Mouse (Mus musculus) kidney, postnatal 0 days (tissue): ENCODE measurements around the gene Clasrp. TPM values are rescaled to one million over a fixed set of nuclear protein-coding genes. Genes with fewer than 3 reads are reported as not detected.

Experiments
- ATAC-seq: fragments of 200-750 bp; cut with Nextera tagmentation; replicated peaks from 2 replicates; pipeline ENCODE4 v1.8.0; 2017; ENCODE audit warnings: low read depth, moderate number of reproducible peaks, moderate TSS enrichment, moderate library complexity; ENCODE audit not compliant: low FRiP score
- DNase-seq: peaks from one replicate; pipeline ENCODE4 v3.0.0-alpha.2; 2016; ENCODE audit warnings: low spot score
- H3K27ac ChIP-seq: fragments of 300-500 bp; sonication (generic); 2 replicates; pipeline ENCODE4 v1.5.1; 2014; ENCODE audit warnings: mild to moderate bottlenecking
- H3K27me3 ChIP-seq: fragments of 300-500 bp; sonication (generic); 2 replicates; pipeline ENCODE4 v1.6.1; 2014; ENCODE audit warnings: low read length, mixed read lengths; ENCODE audit not compliant: insufficient read depth
- H3K36me3 ChIP-seq: fragments of 300-500 bp; sonication (generic); 2 replicates; pipeline ENCODE4 v1.6.1; 2014; ENCODE audit warnings: low read length, mixed read lengths; ENCODE audit not compliant: insufficient read depth
- H3K4me1 ChIP-seq: fragments of 300-500 bp; sonication (generic); replicated peaks from 2 replicates; pipeline ENCODE4 v1.6.1; 2014; ENCODE audit warnings: antibody characterized with exemption, low read length, mixed read lengths; ENCODE audit not compliant: insufficient read depth
- H3K4me2 ChIP-seq: fragments of 300-500 bp; sonication (generic); 2 replicates; pipeline ENCODE4 v1.6.1; 2014; ENCODE audit warnings: mild to moderate bottlenecking, low read length, moderate library complexity, mixed read lengths
- H3K4me3 ChIP-seq: fragments of 300-500 bp; sonication (generic); replicated peaks from 2 replicates; pipeline ENCODE4 v1.5.1; 2014; ENCODE audit warnings: low read depth, low read length
- H3K9ac ChIP-seq: fragments of 300-500 bp; sonication (generic); 2 replicates; pipeline ENCODE4 v1.6.1; 2014; ENCODE audit warnings: low read depth, low read length
- H3K9me3 ChIP-seq: fragments of 300-500 bp; sonication (generic); replicated peaks from 2 replicates; pipeline ENCODE4 v1.6.1; 2016; ENCODE audit warnings: low read length, inconsistent platforms, mixed read lengths
- CTCF ChIP-seq: IDR thresholded peaks from 2 replicates; pipeline ENCODE4 v1.5.1; 2016; ENCODE audit warnings: antibody characterized with exemption, low read depth, mild to moderate bottlenecking, moderate library complexity
- WGBS: fragments of 180-500 bp; shearing (Covaris S2); extraction: QIAGEN DNeasy Blood & Tissue Kit; methylation state at CpG from one replicate; pipeline ENCODE4 v1.1.7; 2014; 5-methylcytosine and 5-hydroxymethylcytosine counted together
- polyA plus RNA-seq: library from polyadenylated mRNA; unstranded; fragments of >200 nt; fragmentation: Nextera tagmentation; extraction: Ambion mirVana; gene quantifications from 2 replicates; pipeline ENCODE4 v1.2.1, GENCODE M21; 2015

The Clasrp gene
- 33.5 and 35.1 TPM in 2 replicates for polyA plus RNA-seq

DNA sequence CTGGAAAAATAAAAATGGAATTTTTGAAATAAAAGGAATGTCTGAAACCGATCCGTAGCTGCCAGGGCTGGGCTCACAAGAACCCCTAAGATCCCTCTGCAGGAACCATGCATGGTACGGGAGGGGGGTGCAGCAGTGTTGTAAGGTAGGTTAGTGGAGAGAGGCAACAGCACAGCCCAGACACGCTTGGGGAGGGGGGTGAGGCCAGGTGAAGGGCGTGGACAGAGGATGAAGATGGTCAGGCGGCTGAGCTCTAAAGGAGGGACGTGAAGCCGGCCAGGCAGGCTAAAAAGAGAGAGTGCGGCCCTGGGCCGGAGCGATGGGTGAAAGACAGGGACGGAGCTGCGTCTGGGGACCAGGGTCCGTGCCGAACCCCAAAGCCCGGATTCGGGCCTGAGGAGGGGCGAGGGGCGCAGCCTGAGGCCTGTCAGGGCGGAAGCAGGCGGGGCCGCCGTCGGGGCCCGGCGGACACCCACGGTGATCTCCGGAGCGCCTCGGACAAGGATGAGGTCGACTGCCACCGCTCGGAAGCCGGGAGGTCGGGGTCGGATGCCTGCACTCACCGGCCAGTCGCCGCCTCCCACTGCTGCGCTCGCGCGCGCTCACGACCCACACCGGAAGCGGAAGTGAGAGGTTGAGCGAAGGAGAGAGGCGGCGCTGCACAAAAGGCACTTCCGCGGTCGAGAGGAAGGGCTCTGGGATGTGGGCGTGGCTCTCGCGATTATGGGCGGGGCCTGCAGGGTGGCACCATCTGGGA, at the start of gene Clasrp:
TSS of gene Clasrp (minus strand) at position 638 of the 757 bp plus-strand sequence.
- under 1% methylated on average over 57 of the region's 57 CpGs for WGBS
- TF ChIP-seq CTCF, result peak; percentile 36; the same call in 1 of the 2 replicates
- ATAC-seq (peak; percentile 92), DNase-seq (peak; percentile 98)
- H3K36me3 ChIP-seq, result peaks cover 9% of the 10 kb centered on the region
- peak within 1 kb of the TSS; percentile 90 for H3K4me2 ChIP-seq
- no peaks in the 10 kb centered on the region for H3K9me3 ChIP-seq
- peak within 1 kb of the TSS; percentile 82 for H3K27ac ChIP-seq
- H3K9ac ChIP-seq, result peak within 1 kb of the TSS; percentile 96
- H3K4me1 ChIP-seq, result no peaks in the 10 kb centered on the region; the same call in 1 of the 2 replicates
- no peaks in the 10 kb centered on the region for H3K27me3 ChIP-seq
- peak within 1 kb of the TSS; percentile 97 for H3K4me3 ChIP-seq

DNA sequence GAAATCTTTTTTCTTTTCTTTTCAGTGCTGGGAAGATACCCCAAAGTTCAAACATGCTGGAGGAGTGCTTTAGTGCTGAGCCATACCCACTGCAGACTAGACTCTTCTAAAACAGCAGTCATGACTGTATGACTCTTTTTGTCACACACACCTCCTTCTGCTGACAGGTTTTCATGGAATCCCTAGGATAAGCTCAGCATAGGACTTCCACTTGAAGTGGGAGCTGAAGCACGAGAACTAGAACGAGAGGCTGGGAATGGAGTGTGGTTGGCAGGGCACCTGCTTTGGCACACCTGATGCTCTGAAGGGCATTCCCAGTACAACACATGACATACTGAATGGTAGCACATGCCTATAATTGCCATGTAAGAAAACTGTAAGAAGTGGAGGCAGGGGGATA, 48.3 kb upstream of the Clasrp start:
- TF ChIP-seq CTCF, result no peak
- WGBS, result 93% methylated on average over 2 of the region's 2 CpGs
- Histone ChIP-seq H3K9ac (no peak overlapping the region), H3K4me1 (no peaks in the 10 kb centered on the region), H3K27me3 (no peaks in the 10 kb centered on the region), H3K9me3 (no peaks in the 10 kb centered on the region), H3K36me3 (peaks cover 48% of the 10 kb centered on the region), H3K4me2 (no peak overlapping the region), H3K27ac (no peak overlapping the region), H3K4me3 (no peak overlapping the region)
- DNase-seq (no peak), ATAC-seq (no peak)

DNA sequence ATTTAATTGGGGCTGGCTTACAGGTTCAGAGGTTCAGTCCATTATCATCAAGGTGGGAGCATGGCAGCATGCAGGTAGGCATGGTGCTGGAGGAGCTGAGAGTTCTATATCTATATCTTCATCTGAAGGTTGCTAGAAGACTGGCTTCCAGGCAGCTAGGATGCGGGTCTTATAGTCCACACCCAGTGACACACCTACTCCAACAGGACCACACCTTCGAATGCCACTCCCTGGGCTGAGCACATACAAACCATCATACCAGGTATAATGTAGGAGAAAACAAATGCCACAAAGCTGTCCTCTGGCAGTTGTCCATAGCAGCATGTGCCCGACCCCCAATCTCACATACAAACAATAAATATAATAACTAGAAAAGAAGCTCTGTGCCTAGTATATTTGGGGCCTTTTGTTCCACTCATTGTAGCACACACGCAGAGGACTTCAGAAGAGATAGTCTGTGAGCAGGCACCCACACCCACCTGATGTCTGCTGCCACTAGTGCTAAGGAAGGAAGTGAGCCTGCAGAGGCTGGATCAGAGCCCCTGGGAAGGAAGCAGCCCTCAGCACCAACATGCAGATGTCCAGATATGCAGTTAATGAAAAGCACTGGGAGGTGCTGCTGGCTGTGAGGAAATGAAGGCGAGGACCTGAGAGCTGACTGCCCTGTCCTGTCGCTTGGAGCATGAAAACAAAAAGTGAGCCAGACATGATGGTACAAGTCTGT, 46.9 kb upstream of the Clasrp start:
- ATAC-seq (no peak), DNase-seq (no peak)
- Histone ChIP-seq H3K9ac (no peak overlapping the region), H3K4me1 (no peaks in the 10 kb centered on the region), H3K9me3 (no peaks in the 10 kb centered on the region), H3K4me2 (no peak overlapping the region), H3K36me3 (peaks cover 52% of the 10 kb centered on the region), H3K27ac (no peak overlapping the region), H3K27me3 (no peaks in the 10 kb centered on the region), H3K4me3 (no peak overlapping the region)
- 83% methylated on average over 6 of the region's 6 CpGs for WGBS
- TF ChIP-seq CTCF, result no peak

DNA sequence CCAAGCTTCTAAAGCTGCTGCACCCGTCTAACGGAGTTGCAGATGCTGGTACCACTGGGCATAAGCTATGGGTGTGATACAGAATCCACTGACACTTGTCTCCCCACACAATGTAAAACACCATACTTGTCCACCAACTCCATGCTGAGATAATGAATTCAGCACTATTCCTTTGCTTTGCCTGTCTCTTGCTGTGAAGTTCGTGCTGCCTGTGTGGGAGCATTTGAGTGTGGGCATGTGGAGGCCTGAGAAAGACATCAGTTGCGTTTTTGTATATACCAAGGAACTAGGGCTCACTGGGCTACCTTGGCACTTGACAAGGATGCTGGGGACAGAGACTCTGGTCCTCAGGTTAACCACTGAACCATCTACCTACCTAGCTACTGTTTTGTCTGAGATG, 36.9 kb upstream of the Clasrp start:
- ATAC-seq, result no peak
- H3K9me3 ChIP-seq, result no peaks in the 10 kb centered on the region
- no peak overlapping the region for H3K4me3 ChIP-seq
- TF ChIP-seq CTCF, result no peak
- WGBS, result 97% methylated on average over 4 of the region's 4 CpGs
- no peak overlapping the region for H3K9ac ChIP-seq
- H3K27ac ChIP-seq, result no peak overlapping the region
- no peaks in the 10 kb centered on the region for H3K27me3 ChIP-seq
- H3K4me1 ChIP-seq, result no peaks in the 10 kb centered on the region
- DNase-seq, result no peak
- H3K4me2 ChIP-seq, result no peak overlapping the region
- peaks cover 82% of the 10 kb centered on the region for H3K36me3 ChIP-seq

DNA sequence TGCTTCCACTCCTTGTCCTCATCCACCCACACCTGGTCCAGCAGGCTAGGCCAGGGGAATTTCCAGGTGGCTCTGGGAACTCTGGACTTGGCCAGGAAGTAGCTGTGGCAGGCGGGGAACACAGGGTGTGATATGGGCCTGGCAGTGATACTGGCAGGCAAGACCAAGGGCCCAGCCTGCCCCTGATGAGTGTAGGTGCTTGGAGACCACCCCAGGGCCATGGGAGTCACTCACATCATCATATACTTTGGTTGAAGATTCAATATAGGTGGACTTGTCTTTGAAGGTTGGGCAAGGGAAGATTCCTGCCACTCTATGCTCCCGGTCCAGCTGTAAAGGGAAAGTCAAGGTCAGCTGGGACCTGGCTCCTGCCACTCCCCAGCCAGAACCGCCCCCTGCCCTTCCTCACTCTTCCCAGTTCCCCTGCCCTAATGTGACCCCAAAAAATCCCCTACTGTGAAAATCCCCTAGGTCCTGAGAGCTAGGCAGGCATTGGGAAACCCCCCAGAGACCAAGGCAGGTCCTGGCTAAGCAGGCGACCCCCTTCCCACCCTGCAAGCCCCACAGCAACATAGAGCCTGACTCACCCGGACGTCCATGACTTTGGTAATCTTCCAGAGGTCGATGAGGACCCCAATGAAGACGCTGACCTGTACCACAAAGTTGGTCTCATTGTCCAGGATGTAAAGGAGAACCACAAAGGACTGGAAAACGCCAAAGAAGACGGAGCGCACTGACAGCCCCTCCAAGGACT, 31.0 kb upstream of the Clasrp start:
- Histone ChIP-seq H3K4me3 (no peak overlapping the region), H3K9me3 (no peaks in the 10 kb centered on the region), H3K4me2 (no peak overlapping the region), H3K9ac (no peak overlapping the region), H3K36me3 (peaks cover 78% of the 10 kb centered on the region), H3K27ac (no peak overlapping the region), H3K4me1 (no peaks in the 10 kb centered on the region), H3K27me3 (no peaks in the 10 kb centered on the region)
- ATAC-seq (no peak), DNase-seq (no peak)
- 84% methylated on average over 11 of the region's 11 CpGs for WGBS
- no peak for TF ChIP-seq CTCF

DNA sequence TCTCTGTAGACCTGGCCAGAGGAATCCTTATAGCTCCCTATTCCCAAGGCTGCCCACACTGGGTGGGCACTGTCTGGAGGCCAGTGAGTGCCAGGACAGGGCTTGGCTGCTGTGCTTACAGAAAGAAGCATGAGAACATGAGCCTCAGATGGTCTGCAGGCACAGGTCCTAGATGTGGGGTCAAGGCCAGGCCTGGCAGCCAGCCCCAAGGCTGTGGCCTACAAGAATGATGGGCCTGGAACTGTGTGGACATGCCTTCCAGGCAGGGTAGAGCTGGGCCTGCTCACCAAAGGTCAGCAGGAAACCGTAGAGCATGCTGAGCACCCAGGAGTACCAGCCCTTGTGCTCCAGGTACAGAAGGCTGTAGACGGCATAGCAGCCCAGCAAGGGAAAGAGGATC, 30.3 kb upstream of the Clasrp start:
- Histone ChIP-seq H3K27me3 (no peaks in the 10 kb centered on the region), H3K4me2 (no peak overlapping the region), H3K9me3 (no peaks in the 10 kb centered on the region), H3K4me1 (no peaks in the 10 kb centered on the region), H3K9ac (no peak overlapping the region), H3K27ac (no peak overlapping the region), H3K4me3 (no peak overlapping the region), H3K36me3 (peaks cover 74% of the 10 kb centered on the region)
- ATAC-seq, result no peak
- no peak for DNase-seq
- TF ChIP-seq CTCF, result no peak
- 97% methylated on average over 2 of the region's 2 CpGs for WGBS
